Mouse (Mus musculus) lung, postnatal 14 days (tissue): ENCODE results near the gene 4930469K13Rik.

Source experiments
- DNase-seq: peaks from one replicate; pipeline ENCODE4 v3.0.0; 2021

4930469K13Rik gene

DNA sequence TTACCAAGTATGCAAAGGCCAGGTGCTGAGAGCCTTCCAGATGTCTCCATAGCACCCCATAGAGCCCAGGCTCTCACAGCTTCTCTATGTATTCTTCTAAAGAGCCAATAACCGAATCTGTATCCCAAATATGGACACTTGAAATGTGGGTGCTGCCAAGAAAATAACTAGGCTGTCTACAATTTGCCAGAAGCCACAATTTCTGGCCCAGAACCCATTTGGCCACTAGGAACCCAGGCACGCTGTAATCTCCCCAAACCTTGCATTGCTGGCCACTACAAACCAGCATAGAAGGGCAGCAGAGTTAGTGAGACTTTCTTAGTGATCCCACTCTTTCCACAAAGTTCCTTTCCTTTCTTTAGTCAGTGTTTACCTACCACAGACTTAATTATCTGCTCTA, 123.2 kb downstream of the 4930469K13Rik start:
- DNase-seq = no peak

DNA sequence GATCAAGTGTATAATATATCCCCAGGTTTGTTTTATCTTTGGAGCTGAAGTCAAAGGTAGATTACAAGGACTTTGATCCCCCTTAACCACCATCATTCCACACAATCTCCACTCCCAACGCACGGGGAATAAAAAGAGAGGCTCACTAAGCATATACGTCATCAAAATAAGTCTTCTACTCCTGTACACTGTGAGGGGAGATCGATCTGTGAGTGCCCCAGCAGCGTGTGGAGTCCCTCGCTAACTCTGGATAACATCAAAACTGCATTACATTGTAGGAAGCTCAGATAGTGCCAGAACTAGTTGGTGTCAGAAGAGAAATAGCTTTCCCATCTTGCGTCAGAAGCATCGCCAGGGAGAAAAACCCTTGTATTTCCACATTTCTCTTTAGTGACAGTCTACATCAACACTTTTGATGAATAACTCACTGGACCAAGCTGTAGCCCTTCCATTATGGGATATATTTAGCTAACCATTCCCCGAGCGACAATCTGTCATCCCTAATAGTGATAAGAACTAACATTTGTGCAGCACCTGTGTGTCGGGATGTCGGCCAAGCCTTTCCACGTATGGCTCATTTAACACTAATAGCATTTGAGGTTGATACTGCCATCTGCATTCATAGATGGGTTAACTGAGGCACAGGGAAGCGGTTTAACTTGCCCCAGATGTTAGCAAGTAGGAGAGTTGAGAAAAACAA, 123.9 kb downstream of the 4930469K13Rik start:
- DNase-seq = no peak

DNA sequence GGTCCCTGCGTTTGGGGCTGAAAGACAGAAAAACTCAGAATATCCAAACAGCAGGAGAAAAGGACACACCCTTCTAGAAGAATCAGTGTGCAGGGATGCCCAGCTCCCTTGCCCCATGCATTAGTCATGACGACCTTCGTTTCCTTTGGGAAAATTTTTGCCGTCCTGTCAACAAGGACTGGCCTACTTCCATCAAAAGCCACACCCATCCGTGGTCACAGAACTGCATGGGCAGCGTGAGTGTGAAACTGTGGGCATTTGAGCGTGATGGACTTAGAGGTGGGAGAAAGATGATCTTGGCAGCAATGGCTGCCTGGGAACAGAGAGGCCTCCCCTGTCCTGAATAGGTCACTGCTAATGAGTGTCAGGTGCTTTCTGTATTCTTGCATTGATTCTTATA, 126.2 kb downstream of the 4930469K13Rik start:
- no peak for DNase-seq

DNA sequence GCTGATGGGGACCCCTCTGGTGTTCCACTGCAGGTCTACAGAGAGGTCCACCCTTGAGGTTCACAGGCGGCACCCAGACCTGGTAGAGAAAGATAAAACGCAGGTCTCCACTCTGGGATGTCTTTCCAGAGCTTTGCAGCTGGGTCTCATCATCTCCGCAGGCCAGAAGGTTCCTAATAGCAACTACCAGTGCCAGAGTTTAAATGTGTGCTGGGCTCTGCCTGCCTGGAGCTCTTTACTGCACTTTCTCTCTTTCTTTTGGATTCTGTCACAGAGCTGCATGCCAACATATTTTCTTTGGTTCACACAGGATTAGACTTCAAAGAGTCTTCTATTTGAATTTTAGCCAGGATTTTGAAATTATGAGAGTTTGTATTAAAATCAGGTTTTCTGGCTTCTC, 129.2 kb downstream of the 4930469K13Rik start:
- DNase-seq = peak; percentile 17

DNA sequence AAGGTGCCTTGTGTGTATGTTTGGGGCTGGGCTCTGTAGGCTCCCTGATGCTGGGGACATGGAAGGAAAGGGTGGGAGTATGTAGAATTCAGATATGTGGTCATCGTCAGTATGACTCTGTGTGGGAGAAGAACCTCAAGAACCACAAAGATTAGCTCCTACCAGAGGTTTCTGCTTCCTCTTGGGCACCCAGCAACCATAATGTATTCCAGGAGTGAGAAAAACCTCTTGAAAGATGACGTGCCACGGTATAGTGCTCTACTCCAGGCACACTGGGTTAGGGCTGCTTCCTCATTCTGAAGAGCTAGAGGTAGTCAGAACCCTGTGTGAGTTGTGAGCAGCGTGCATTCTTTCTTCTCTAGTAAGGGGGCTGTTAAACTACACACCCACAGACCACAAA, 130.6 kb downstream of the 4930469K13Rik start:
- no peak for DNase-seq

DNA sequence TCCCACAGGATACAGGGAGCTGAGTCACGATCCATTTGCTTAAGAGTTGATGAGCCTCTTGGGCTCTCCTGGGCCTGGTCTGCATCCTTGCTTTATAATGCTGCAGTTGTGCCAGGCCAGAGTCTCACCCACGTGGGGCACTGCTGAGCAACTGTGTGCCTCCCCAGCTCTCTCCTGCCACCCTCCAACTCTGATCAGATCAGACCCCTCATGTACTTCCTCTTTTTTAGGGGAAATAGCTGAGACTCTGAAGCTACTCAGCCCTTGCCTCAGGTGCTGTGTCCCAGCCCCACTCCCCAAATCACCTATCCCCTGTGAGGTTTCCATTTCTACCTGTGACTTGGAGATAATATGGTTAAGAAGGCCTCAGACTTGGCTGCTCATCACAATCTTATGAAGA, 133.0 kb downstream of the 4930469K13Rik start:
- DNase-seq = no peak

DNA sequence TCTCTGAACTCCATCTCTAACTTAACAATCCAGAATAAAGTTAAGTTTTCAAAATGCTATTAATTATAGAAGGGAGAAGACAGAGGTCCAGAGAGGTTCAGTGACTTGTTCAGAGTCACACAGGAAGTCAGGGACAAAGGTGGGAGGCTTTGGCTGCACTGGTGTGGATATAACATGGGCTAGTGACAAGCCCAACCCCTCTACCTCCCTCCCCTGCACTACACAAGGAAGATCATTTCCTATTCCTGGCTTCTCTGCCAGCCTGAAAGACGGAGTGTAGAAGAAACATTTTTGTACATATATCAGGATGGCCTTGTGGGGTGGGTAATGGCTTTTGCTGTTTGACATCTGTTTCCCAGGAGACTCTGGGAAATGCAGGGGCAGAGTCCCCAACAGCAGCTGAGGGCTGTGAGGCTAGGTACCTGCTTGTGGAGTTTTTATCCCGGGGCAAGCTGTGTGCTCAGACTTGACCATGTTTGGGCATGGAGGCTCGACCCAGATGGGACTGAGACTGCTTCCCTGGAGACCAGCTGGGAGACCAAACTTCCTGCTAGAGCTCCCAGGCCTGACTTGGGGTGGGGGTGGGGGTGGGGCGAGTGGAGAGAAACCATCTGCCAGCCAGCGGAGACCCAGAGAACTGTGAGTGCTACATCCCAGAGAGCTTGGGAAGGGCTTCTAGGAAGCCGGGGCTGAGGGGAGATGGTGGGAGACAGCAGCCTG, 135.5 kb downstream of the 4930469K13Rik start, which contains the start of gene Kcnmb1:
Gene Kcnmb1 (plus strand): TSS at position 326 of the 720 bp plus-strand sequence.
- peak; percentile 19 for DNase-seq

DNA sequence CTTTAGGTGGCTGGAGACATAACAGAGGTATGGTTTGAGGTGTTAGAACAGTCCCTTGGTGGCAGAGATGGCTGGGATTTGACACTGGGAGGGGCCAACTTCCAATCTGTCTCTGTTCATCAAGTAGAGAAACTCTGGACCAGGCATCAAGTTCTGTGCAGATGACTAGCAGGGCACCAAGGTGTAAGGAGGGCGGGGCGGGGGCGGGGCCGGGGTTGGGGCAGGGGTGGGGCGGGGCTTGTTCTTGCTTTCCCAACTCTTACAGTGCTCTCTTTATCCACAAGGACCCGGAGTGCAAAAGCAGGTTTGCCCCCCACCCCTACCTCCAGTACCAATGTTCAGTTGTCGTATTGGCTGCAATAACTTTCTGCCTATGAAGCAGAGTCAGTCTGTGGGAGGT, 136.2 kb downstream of the 4930469K13Rik start:
- no peak for DNase-seq

DNA sequence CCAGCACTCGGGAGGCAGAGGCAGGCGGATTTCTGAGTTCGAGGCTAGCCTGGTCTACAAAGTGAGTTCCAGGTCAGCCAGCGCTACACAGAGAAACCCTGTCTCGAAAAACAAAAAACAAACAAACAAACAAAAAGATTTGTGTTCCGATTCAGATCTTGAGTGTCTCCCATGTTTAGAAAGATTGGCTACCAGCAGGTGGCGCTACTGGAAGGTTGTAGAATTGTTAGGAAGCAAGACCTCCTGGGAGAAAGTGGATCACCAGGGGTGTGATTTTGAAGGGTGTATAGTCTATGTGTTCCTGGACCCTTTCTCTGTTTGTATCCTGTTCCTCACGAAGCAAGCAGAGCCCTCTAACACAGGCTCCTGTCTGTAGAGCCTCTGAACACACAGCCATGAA, 139.6 kb downstream of the 4930469K13Rik start:
- DNase-seq = peak; percentile 71

DNA sequence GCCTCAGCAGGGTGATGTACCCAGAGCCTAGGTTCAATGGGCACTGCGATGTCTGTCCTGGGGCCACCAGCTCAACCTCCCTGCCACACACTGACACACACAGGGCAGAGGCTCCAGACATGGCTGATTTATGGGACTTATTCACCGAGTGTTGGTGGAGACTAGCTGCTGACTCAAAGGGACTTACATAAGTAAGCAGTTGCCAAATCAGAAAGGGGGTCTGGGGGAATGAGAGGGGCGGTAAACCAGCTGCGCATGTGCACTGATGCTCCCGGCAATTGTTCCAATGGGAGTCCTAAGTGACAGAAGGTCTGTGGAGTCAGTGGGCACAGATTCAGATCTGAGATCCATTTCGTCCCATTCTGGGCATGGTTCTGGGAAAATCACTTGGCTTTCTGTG, 140.8 kb downstream of the 4930469K13Rik start:
- no peak for DNase-seq

DNA sequence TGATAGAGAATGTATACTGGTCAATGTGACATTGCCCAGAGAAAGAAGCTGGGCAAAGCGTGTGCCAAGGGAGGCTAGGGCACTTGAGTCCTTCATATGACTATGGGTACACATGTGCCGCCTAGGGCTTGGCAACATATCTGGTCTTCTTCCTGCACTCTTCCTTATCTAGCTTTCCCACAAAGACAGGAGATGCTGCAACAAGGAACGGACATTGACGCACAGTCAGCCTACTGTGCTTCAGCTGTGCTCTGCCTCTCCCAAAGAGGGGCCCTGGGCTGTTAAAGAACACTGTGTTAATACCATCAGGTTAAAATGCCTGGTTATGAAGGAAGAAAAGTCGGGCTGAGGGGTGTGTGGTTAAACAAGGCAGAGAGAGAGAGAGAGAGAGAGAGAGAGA, 141.7 kb downstream of the 4930469K13Rik start:
- no peak for DNase-seq

DNA sequence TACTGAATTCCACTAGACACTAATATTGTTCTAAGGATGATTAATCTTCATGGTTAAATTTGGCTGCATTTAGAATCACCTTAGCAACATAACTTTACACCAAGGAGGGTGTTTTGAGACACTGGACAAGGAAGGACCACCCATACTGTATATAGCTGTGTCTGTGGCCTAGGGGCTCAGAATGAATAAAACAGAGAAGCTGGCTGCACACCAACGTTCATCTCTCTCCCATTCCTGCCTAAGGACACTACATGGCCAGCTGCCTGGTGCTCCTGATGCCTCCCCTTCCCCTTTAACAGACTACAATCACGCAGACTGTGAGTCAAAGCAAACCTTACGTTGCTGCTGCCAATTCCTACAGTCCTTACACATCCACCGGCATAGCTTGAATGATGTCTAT, 142.4 kb downstream of the 4930469K13Rik start:
- DNase-seq = no peak

DNA sequence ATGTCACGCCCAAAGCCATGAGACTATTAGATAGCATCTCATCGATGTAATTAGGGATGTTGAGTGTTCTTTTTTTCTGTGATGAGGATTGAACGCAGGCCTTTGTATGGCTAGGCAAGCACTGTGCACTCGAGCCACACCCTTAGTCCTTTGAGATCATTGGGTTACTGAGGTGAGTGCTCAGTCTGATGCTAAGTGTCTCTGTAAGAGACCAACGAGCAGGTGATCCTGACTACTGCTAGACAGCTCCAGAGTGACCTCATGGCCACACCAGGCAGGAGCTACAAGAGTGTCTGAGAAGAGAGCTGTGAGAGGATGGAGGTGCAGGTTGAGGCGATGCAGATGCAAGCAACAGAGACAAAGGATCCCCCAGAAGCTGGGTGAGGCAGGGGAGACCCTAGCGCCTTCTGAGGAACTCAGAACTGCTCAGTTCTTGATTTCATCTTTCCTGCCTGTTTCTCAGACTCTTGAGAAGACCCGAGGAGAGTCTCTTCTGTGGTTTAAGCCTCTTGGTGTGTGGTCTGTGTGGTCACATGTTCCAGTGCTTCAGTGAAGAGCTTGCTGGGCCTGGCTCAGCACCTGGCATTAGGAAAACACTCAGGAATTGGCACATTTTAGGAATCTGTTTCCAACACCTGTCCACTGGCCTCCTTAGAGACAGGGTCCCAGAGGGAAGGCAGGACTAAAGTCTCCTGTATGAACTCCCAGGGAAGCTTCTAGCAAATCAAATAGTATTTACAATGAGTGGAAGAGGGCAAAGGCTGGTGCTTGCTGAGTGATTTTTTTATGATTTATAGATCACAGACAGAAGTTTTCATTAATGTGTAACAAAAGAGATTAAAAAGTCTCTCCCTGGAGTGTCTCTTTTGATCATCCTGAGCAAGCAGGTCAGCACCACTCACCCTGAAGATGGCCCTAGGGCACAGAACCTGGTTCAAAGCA, 146.4 kb downstream of the 4930469K13Rik start:
- DNase-seq = no peak

DNA sequence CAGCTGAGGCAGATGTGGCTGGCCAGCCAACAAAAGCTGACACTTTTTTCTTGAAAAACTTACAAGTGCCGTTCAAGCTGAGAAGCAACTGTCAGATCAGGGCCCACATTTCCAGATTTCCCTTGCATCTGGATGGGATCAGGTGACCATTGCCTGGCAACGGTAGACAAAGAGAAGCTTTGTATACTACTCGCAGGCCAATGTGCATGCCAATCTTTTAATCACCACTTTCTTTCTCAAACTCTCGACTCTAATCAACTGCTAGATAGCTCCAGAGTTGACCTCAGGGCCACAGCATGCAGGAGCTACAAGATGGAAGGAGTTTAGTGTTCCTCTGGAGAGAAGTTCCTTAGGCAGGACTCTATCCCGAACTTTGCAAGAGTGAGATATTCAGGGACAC, 147.2 kb downstream of the 4930469K13Rik start:
- DNase-seq = no peak

DNA sequence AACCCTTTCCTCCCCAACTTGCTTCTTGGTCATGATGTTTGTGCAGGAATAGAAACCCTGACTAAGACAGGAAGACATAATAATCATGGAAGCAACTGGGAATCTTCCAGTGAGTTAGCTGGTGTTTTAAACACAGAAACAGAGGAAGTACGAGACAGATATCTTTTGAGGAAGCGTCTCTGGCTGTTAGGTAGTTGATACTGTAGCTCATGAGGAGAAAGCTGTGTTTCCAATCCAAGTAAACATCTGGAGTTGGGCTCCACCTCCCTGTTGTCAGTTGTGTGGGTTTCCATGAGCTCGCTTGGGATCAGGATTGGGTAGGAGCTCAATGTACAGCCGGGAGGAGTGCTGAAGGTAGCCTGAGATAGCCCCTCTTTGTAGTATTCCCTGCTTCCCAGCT, 151.9 kb downstream of the 4930469K13Rik start:
- no peak for DNase-seq

DNA sequence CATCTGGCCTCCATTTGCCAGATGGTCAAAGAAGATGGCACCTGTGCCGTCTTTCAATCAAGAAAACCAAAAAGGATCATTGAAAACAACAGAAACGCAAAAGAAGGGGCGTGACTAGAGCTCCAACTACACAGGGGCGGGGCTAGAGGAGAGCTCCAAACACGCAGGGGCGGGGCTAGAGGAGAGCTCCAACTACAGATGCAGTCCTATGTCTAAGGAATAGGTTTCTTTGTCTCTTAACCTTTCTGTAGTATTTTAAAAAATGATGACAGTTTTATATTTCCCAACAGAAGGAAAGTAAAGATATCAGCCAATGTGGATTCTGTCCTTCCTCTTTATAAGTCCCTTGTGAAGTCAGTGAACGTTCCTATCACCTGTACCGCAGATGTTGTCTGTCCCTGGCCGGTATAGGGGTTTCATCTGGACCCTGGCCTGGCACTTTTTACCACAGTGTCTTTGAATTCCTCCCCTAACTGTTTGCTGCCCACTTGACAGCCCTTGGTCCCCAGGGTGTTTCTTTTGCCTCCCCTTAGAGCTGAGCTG, 153.5 kb downstream of the 4930469K13Rik start:
- no peak for DNase-seq

DNA sequence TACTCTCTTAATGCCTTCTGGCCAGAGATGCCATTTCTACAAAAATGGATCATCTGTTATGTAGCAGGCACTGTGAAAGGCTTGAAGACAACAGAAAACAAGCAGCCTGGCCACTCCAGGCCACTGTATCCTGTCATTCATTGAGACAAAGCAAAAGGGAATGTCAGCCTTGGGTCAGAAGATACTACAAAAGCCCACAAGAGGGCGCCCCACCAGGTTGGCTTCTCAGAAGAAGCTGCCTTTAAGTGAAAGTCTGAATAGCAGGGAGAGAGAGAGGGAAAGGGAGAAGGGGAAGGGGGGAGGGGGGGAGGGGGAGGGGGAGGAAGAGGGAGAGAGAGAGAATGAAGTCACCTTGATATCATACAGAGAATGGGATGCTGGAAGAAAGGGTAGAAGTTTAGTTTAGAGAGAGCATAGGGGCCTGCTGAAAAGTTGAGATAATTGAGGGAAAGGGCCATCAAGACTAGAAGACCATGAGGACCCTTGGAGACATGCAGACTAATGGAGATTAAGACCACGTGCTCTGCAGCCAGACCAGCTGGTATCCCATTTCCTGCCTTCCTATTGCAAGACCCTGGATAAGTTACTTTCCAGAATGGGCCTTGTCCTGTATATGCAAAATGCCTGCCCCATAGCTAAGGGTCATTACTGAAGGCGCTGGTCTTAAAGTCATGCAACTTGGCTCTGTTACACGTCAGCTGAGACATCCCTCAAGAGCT, 154.1 kb downstream of the 4930469K13Rik start:
- peak; percentile 36 for DNase-seq

DNA sequence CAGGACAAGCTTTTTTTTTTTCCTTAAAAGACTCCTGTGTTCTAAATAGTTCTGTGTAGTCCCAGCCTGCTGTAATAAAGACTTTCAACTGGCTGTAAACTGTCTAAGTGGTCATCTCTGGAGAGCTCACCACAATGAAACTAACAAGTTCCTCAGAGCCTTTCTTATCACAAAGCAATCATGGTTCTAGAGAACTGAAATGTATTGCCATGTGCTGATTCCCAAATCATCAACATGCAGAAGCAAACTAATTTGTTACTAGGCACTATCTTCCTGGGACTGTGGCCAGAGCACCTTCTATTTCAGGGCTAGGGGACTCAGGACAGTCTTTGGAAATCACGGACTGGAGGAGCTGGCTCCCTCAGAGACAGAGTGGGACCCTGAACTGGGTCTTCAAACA, 154.8 kb downstream of the 4930469K13Rik start:
- no peak for DNase-seq

DNA sequence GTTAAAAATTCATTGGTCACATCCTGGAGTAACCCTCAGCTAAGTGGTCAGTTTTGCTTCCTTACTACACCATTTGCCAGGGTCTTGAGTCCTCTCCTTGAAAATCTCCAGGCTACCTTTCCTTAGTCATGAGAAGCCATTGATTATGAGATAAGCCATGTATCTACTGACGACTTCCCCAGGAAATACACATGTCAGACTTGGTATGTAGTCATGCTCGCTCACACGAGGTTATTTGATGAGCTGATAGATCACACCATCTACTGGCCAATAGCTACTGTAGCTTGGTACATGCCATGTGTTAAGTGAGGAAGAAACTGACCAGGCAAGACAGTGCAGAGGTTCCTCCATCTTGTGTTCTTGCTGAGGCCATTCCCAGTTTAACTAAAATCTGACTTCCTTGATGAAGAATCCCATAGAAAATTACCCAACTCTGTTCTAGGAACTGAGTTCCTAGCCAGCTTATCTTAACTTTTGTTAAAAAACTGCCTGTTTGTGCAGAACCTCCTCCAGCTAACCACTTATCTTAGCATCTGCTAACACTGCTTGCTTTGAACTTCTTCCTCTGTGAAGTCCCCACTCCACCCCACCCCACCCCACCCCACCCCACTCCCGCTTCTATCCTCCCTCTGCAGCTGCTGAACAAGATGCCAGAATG, 158.8 kb downstream of the 4930469K13Rik start:
- DNase-seq = no peak

DNA sequence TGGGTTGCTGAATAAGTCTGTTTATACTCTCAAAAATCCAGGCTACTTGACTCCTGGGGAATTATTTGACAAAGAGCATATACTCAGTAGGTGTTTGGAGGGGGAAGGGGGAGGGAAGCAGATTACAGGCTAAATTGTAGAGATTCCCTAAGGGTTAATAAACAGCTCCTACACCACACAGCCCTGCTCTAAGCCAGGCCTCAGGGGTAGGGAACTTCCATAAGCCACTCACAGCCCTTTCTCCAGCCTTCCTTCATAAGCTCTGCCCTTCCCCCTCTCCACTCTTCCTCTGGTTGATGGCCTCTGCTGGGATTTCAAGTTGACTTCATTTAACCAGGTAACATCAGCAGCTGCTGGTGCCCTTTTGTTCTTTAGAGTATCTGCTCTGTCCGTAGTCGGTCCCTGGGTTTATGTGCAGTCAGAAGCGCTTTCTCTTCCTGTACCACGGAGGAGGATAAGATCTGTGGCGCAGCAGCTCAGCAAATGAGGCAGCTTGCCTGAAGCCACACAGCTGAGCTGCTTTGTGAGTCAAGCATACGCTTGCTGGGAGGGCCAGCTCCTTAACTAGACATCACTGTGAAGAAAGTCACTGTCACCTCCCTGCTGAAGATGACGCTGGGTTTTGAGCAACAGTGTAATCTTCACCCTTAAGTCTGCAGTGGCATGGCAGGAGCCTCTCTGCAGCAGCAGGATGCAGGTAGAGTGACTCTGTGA, 159.6 kb downstream of the 4930469K13Rik start:
- DNase-seq = no peak

DNA sequence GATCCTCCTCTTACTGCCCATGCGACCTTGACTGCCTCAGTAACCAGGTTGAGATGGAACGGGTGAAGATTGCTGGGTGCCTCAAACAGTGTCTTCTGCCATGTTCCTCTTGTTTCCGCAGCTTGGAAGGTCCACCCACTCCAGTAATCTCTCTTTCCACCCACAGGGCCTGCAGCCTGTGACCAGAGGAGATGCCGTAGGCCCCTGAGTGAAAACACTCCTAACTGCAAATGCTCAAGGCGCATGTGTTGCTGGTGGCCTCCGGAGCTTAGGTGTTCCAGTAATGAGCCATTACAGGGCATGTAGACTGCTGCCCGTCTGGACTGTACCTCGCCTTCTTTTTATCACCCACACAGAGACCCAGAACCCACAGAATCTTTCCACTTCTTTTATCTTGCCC, 160.7 kb downstream of the 4930469K13Rik start:
- DNase-seq = no peak
